Mouse (Mus musculus): ENCODE measurements around the gene Amt. TPM values are rescaled to one million over a fixed set of nuclear protein-coding genes. Genes with fewer than 3 reads are reported as not detected.
A peak's percentile ranks its signal among the peaks of the same experiment; 100 is the strongest.
"Not testable (repeated sequence)": the region's sequence is repeated elsewhere in the genome, so short reads cannot be mapped to it uniquely, and the experiment has no call there.

The Amt gene
- polyA plus RNA-seq, 1 experiment from 2014 or later = 15.3 TPM

DNA sequence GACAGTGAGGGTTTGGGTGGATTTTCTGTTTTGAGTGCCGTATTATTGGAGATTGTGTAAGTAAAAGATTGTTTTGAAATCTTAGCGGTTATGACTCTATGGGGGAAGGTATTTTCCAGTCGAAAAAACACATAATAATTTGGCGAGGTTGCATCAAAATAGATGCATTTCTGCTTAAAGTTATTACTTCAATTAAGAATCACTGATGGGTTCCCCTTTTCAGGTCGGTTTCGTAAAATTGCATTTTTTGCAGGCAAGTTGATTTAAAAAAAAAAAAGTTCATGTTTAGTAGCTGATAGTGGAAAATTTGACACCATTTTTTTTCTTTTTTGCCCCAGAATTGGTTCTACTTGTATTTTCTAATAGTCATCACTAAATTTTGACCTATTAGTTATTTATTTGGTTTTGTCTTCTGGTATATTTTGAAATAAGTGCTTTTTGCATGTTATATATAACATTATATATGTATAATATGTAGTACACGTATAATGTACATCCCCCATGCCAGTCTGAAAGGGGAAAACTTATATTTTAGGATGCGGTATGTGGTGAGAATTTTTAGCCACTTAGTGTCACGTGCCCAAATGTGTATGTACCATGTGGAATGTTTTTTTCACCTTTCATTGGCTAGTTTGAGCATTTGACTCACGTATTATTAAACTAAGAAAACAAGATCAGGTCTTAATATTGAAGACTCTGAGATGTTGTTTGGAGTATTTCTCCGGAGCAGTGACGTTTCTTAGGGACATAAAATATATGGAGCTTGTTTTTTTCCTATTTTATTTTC, 10.6 kb downstream of the Amt start:
- Histone ChIP-seq H3K4me1 (ENCODE audit: control insufficient read depth, insufficient read depth, low read length) (peaks cover 28% of the 10 kb centered on the region), H3K9me3 (replicated peaks; ENCODE audit: control insufficient read depth, low read length) (no peaks in the 10 kb centered on the region), H3K4me2 (peak overlapping the region; percentile 94), H3K9ac (ENCODE audit: low read depth, low read length) (peak overlapping the region; percentile 98), H3K36me3 (ENCODE audit: control insufficient read depth, insufficient read depth, low read length) (peaks cover 5% of the 10 kb centered on the region; the same call in 1 of the 2 replicates), H3K27me3 (ENCODE audit: control insufficient read depth, insufficient read depth, low read length) (no peaks in the 10 kb centered on the region), H3K4me3 (ENCODE audit: low read depth, low read length) (peak overlapping the region; percentile 83), H3K27ac (ENCODE audit: low read depth, low read length) (peak overlapping the region; percentile 100)
- WGBS (ENCODE audit: insufficient replicate concordance) = 16% methylated on average over 12 of the region's 12 CpGs
- ATAC-seq (replicated peaks; ENCODE audit: insufficient number of reproducible peaks, low FRiP score, low TSS enrichment) = no peak

DNA sequence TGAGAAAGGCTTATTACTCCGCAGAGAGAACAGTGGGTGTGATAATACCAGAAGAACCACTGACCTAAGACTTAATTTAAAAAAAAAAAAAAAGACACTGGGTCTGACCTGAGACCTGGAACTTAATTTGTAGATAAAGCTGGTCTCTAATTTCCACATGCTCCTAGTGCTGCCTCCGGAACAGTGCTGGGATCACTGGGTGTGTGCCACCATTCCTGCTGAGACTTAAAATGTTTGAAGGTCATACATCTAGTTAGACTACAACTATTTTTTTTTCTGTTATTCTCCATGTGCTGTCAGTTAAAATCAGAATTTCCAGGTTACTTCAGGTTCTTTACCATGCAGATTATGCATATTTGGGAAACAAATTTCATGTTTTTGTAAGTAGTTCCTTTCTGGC, 11.5 kb downstream of the Amt start:
- H3K9me3 ChIP-seq (replicated peaks; ENCODE audit: control insufficient read depth, low read length) = no peaks in the 10 kb centered on the region
- 30% methylated on average over 2 of the region's 2 CpGs for WGBS (ENCODE audit: insufficient replicate concordance)
- no peak overlapping the region for H3K27ac ChIP-seq (ENCODE audit: low read depth, low read length)
- peak overlapping the region; percentile 68 for H3K9ac ChIP-seq (ENCODE audit: low read depth, low read length)
- H3K4me2 ChIP-seq = peak overlapping the region; percentile 94
- peaks cover 28% of the 10 kb centered on the region for H3K4me1 ChIP-seq (ENCODE audit: control insufficient read depth, insufficient read depth, low read length)
- peaks cover 1% of the 10 kb centered on the region; the same call in 1 of the 2 replicates for H3K36me3 ChIP-seq (ENCODE audit: control insufficient read depth, insufficient read depth, low read length)
- H3K4me3 ChIP-seq (ENCODE audit: low read depth, low read length) = peak overlapping the region; percentile 83
- H3K27me3 ChIP-seq (ENCODE audit: control insufficient read depth, insufficient read depth, low read length) = no peaks in the 10 kb centered on the region
- no peak for ATAC-seq (replicated peaks; ENCODE audit: insufficient number of reproducible peaks, low FRiP score, low TSS enrichment)

DNA sequence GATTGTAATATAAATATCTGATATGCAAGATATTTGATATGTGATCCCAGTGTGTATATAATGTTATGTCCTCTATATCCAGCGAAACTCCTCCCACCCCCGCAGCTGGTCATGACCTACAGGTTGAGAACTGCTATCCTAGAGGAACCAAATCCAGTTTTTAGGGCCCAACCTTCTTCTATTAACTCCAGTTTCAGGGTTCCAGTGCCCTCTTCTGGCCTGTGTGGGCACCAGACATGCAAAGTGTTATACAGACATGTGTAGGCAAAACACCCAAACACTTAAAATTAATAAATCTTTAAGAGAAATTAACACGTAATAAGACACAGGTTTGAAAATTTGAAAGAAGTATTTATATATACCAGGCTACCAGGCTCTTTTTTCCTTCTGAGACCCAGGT, 20.9 kb downstream of the Amt start:
- no peaks in the 10 kb centered on the region for H3K4me1 ChIP-seq (ENCODE audit: control insufficient read depth, insufficient read depth, low read length)
- no peak for ATAC-seq (replicated peaks; ENCODE audit: insufficient number of reproducible peaks, low FRiP score, low TSS enrichment)
- H3K4me3 ChIP-seq (ENCODE audit: low read depth, low read length) = no peak overlapping the region
- WGBS (ENCODE audit: insufficient replicate concordance) = 90% methylated on average over 3 of the region's 3 CpGs
- H3K27me3 ChIP-seq (ENCODE audit: control insufficient read depth, insufficient read depth, low read length) = no peaks in the 10 kb centered on the region
- no peak overlapping the region for H3K9ac ChIP-seq (ENCODE audit: low read depth, low read length)
- H3K36me3 ChIP-seq (ENCODE audit: control insufficient read depth, insufficient read depth, low read length) = no peaks in the 10 kb centered on the region
- H3K27ac ChIP-seq (ENCODE audit: low read depth, low read length) = no peak overlapping the region
- no peak overlapping the region for H3K4me2 ChIP-seq
- no peaks in the 10 kb centered on the region for H3K9me3 ChIP-seq (replicated peaks; ENCODE audit: control insufficient read depth, low read length)

GRCm38 (mm10) chr9:108318462-108318861, 21.8 kb downstream of the Amt start:
- Histone ChIP-seq H3K36me3 (ENCODE audit: control insufficient read depth, insufficient read depth, low read length) (no peaks in the 10 kb centered on the region), H3K27me3 (ENCODE audit: control insufficient read depth, insufficient read depth, low read length) (no peaks in the 10 kb centered on the region), H3K4me3 (ENCODE audit: low read depth, low read length) (no peak overlapping the region), H3K4me2 (no peak overlapping the region), H3K4me1 (ENCODE audit: control insufficient read depth, insufficient read depth, low read length) (no peaks in the 10 kb centered on the region), H3K27ac (ENCODE audit: low read depth, low read length) (no peak overlapping the region), H3K9ac (ENCODE audit: low read depth, low read length) (no peak overlapping the region), H3K9me3 (replicated peaks; ENCODE audit: control insufficient read depth, low read length) (no peaks in the 10 kb centered on the region)
- WGBS (ENCODE audit: insufficient replicate concordance) = 81% methylated on average over 2 of the region's 2 CpGs
- ATAC-seq (replicated peaks; ENCODE audit: insufficient number of reproducible peaks, low FRiP score, low TSS enrichment) = no peak

GRCm38 (mm10) chr9:108322054-108322453, 25.4 kb downstream of the Amt start:
- not testable (repeated sequence) for H3K4me3 ChIP-seq (ENCODE audit: low read depth, low read length); H3K9me3 ChIP-seq (replicated peaks; ENCODE audit: control insufficient read depth, low read length); H3K27me3 ChIP-seq (ENCODE audit: control insufficient read depth, insufficient read depth, low read length); H3K27ac ChIP-seq (ENCODE audit: low read depth, low read length); H3K36me3 ChIP-seq (ENCODE audit: control insufficient read depth, insufficient read depth, low read length); H3K9ac ChIP-seq (ENCODE audit: low read depth, low read length); H3K4me1 ChIP-seq (ENCODE audit: control insufficient read depth, insufficient read depth, low read length); ATAC-seq (replicated peaks; ENCODE audit: insufficient number of reproducible peaks, low FRiP score, low TSS enrichment); H3K4me2 ChIP-seq
- WGBS (ENCODE audit: insufficient replicate concordance) = 96% methylated on average over 7 of the region's 7 CpGs

GRCm38 (mm10) chr9:108324784-108325183, 28.1 kb downstream of the Amt start:
- H3K27ac ChIP-seq (ENCODE audit: low read depth, low read length) = no peak overlapping the region
- H3K9ac ChIP-seq (ENCODE audit: low read depth, low read length) = no peak overlapping the region
- H3K36me3 ChIP-seq (ENCODE audit: control insufficient read depth, insufficient read depth, low read length) = peaks cover 10% of the 10 kb centered on the region
- H3K9me3 ChIP-seq (replicated peaks; ENCODE audit: control insufficient read depth, low read length) = no peaks in the 10 kb centered on the region
- no peaks in the 10 kb centered on the region for H3K27me3 ChIP-seq (ENCODE audit: control insufficient read depth, insufficient read depth, low read length)
- H3K4me2 ChIP-seq = no peak overlapping the region
- no peaks in the 10 kb centered on the region for H3K4me1 ChIP-seq (ENCODE audit: control insufficient read depth, insufficient read depth, low read length)
- 86% methylated on average over 1 of the region's 1 CpGs for WGBS (ENCODE audit: insufficient replicate concordance)
- no peak overlapping the region for H3K4me3 ChIP-seq (ENCODE audit: low read depth, low read length)
- no peak for ATAC-seq (replicated peaks; ENCODE audit: insufficient number of reproducible peaks, low FRiP score, low TSS enrichment)

GRCm38 (mm10) chr9:108325811-108326210, 29.2 kb downstream of the Amt start:
- H3K4me2 ChIP-seq = no peak overlapping the region
- H3K27ac ChIP-seq (ENCODE audit: low read depth, low read length) = no peak overlapping the region
- no peaks in the 10 kb centered on the region for H3K27me3 ChIP-seq (ENCODE audit: control insufficient read depth, insufficient read depth, low read length)
- 96% methylated on average over 2 of the region's 2 CpGs for WGBS (ENCODE audit: insufficient replicate concordance)
- H3K36me3 ChIP-seq (ENCODE audit: control insufficient read depth, insufficient read depth, low read length) = peaks cover 16% of the 10 kb centered on the region
- ATAC-seq (replicated peaks; ENCODE audit: insufficient number of reproducible peaks, low FRiP score, low TSS enrichment) = no peak
- no peaks in the 10 kb centered on the region for H3K4me1 ChIP-seq (ENCODE audit: control insufficient read depth, insufficient read depth, low read length)
- H3K4me3 ChIP-seq (ENCODE audit: low read depth, low read length) = no peak overlapping the region
- H3K9me3 ChIP-seq (replicated peaks; ENCODE audit: control insufficient read depth, low read length) = no peaks in the 10 kb centered on the region
- H3K9ac ChIP-seq (ENCODE audit: low read depth, low read length) = no peak overlapping the region

DNA sequence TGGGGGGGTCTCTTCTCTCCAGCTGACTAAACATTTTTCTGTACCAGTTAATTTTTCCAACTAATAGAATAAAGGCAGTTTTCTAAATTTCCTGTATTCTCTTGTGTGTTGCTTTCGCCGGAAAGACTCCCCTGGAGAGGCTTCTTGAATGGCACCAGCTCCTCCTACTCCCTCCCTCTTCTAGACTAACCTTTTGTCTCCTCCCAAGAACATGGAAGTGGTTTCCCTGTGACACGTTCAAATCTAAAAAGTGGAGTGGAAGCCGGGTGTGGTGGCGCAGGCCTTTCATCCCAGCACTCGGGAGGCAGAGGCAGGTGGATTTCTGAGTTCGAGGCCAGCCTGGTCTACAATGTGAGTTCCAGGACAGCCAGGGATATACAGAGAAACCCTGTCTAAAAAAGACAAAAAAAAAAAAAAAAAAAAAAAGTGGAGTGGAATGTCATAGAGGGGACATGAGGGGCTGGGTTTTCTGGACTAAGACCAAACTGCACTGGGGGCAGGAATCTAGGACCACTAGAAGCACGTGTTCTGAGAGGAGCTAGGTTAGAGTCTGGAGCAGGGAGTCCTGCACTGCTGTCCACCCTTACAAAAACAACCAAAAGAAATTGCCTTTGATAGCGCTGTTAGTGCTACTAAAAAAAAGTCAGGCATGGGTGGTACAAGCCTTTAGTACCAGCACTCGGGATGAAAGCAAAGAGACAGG, 41.3 kb downstream of the Amt start:
- H3K9me3 ChIP-seq (replicated peaks; ENCODE audit: control insufficient read depth, low read length) = no peaks in the 10 kb centered on the region
- H3K36me3 ChIP-seq (ENCODE audit: control insufficient read depth, insufficient read depth, low read length) = peaks cover 19% of the 10 kb centered on the region
- no peaks in the 10 kb centered on the region for H3K27me3 ChIP-seq (ENCODE audit: control insufficient read depth, insufficient read depth, low read length)
- 70% methylated on average over 10 of the region's 10 CpGs for WGBS (ENCODE audit: insufficient replicate concordance)
- H3K4me1 ChIP-seq (ENCODE audit: control insufficient read depth, insufficient read depth, low read length) = peaks cover 26% of the 10 kb centered on the region
- no peak overlapping the region for H3K4me3 ChIP-seq (ENCODE audit: low read depth, low read length)
- peak overlapping the region; percentile 77 for H3K4me2 ChIP-seq
- H3K9ac ChIP-seq (ENCODE audit: low read depth, low read length) = peak overlapping the region; percentile 97
- H3K27ac ChIP-seq (ENCODE audit: low read depth, low read length) = peak overlapping the region; percentile 98
- no peak for ATAC-seq (replicated peaks; ENCODE audit: insufficient number of reproducible peaks, low FRiP score, low TSS enrichment)

All from heart, embryonic 11.5 days (tissue).